Mouse (Mus musculus) lung, adult 10 weeks (tissue): ENCODE data around the gene Gm49333. TPM values are rescaled to one million over a fixed set of nuclear protein-coding genes. Genes with fewer than 3 reads are reported as not detected.

ENCODE experiments used
- polyA plus RNA-seq: library from polyadenylated mRNA; stranded (reverse); fragments of 350-450 nt; fragmentation: Illumina TruSeq; extraction: RNeasy Lipid Tissue Mini Kit (QIAGEN cat#74804); gene quantifications from one replicate; pipeline ENCODE4 v1.2.3, GENCODE M21; 2014; ENCODE audit warnings: low read depth, low replicate concordance; ENCODE audit not compliant: insufficient read depth

Gm49333 gene
- not detected for polyA plus RNA-seq

GRCm38 (mm10) chr16:20611357-20612227, at the start of gene Gm49333, which contains the start of the genes Eef1akmt4 and Alg3:
Gm49333 (plus strand) TSS chr16:20611610.
Eef1akmt4 (plus strand) TSS chr16:20611593.
Alg3 (minus strand) TSS chr16:20611735.

GRCm38 (mm10) chr16:20589366-20589938, 22.0 kb upstream of the Gm49333 start, which contains the start of gene Vwa5b2:
Vwa5b2 (plus strand) TSS chr16:20589471.

GRCm38 (mm10) chr16:20621191-20621990, 10.0 kb downstream of the Gm49333 start, which contains the start of gene Camk2n2:
Camk2n2 (minus strand) TSS chr16:20621287.

GRCm38 (mm10) chr16:20629731-20630634, 18.6 kb downstream of the Gm49333 start, which contains the start of gene Ece2:
Ece2 (plus strand) TSS chr16:20629828.

GRCm38 (mm10) chr16:20651076-20651946, 39.9 kb downstream of the Gm49333 start, which contains the start of gene Psmd2:
Psmd2 (plus strand) TSS chr16:20651652.

GRCm38 (mm10) chr16:20668013-20668412, 56.6 kb downstream of the Gm49333 start, which contains the start of gene Eif4g1:
Eif4g1 (plus strand) TSS chr16:20668313.

GRCm38 (mm10) chr16:20693111-20693701, 81.8 kb downstream of the Gm49333 start, which contains the start of gene Fam131a:
Fam131a (plus strand) TSS chr16:20693241.

Other genes with a start within 250 kb of the Gm49333 start
- gene Abcc5, start 185.2 kb upstream of the Gm49333 start, polyA plus RNA-seq: 26.6 TPM
- 43.4 TPM for gene Eif2b5, start 112.8 kb upstream of the Gm49333 start, polyA plus RNA-seq
- gene Dvl3, start 94.6 kb upstream of the Gm49333 start, polyA plus RNA-seq: 7.2 TPM
- 172 TPM for gene Ap2m1, start 76.1 kb upstream of the Gm49333 start, polyA plus RNA-seq
- 29.9 TPM for gene Abcf3, start 63.0 kb upstream of the Gm49333 start, polyA plus RNA-seq
- gene Vwa5b2, start 22.1 kb upstream of the Gm49333 start, polyA plus RNA-seq: not detected
- gene Eef1akmt4, start within 50 bp of the Gm49333 start, polyA plus RNA-seq: 7.8 TPM
- gene Alg3, start 125 bp downstream of the Gm49333 start, polyA plus RNA-seq: 9.9 TPM
- 2.6 TPM for gene Camk2n2, start 9.7 kb downstream of the Gm49333 start, polyA plus RNA-seq
- gene Ece2, start 18.2 kb downstream of the Gm49333 start, polyA plus RNA-seq: 0.23 TPM
- gene Psmd2, start 40.0 kb downstream of the Gm49333 start, polyA plus RNA-seq: 87.1 TPM
- gene Eif4g1, start 56.7 kb downstream of the Gm49333 start, polyA plus RNA-seq: 71.2 TPM
- gene Fam131a, start 81.6 kb downstream of the Gm49333 start, polyA plus RNA-seq: 12.6 TPM
- gene Polr2h, start 106.1 kb downstream of the Gm49333 start, polyA plus RNA-seq: 25.3 TPM
- gene Clcn2, start 106.1 kb downstream of the Gm49333 start, polyA plus RNA-seq: 2.4 TPM
- gene Chrd, start 121.5 kb downstream of the Gm49333 start, polyA plus RNA-seq: 1.4 TPM
- 0.50 TPM for gene Thpo, start 122.9 kb downstream of the Gm49333 start, polyA plus RNA-seq